Mouse (Mus musculus) liver, postnatal 0 days (tissue): Measurements from ENCODE around the gene Lrrc58.

Source experiments
- CTCF ChIP-seq: sonication (generic); IDR thresholded peaks from 2 replicates; pipeline ENCODE4 v1.5.1; 2016; ENCODE audit warnings: antibody characterized with exemption, low read depth
- EP300 ChIP-seq: IDR thresholded peaks from 2 replicates; pipeline ENCODE4 v1.6.1; 2016; ENCODE audit warnings: antibody characterized with exemption, low read depth, mild to moderate bottlenecking

- TF ChIP-seq EP300 (no peak), CTCF (no peak)
Measured at GRCm38 (mm10) chr16:37837571-37837970, 30.6 kb upstream of the Lrrc58 start.
